Mouse (Mus musculus) heart, postnatal 25 days (tissue): ENCODE results near the gene Kdm4a. TPM values are rescaled to one million over a fixed set of nuclear protein-coding genes. Genes with fewer than 3 reads are reported as not detected.

Source experiments
- microRNA-seq: library from miRNA; unstranded; fragments of <30 nt; microRNA quantifications from one replicate; pipeline ENCODE4 v1.2.0, GENCODE M21; 2022
- total RNA-seq, 2 experiments: library from RNA; stranded (reverse); gene quantifications; 2 replicates each; pipeline ENCODE4 v1.2.3; 2021

Kdm4a gene
- total RNA-seq, 2 experiments from 2014 or later, result 26.1 to 28.2 TPM

Small RNA genes within 50 kb of the gene (microRNA-seq; reads per million reads assigned to microRNA genes)
- not detected for gene Mir7226

Other genes starting within 250 kb of the Kdm4a start
- gene St3gal3, start 45.1 kb downstream of the Kdm4a start, total RNA-seq, result 10 to 100 TPM; 61.6 to 66.6 TPM
- gene Ptprf, start 111.4 kb upstream of the Kdm4a start, total RNA-seq, result 10 to 100 TPM in 1 of 2 experiments, 1 to 10 TPM in 1; 9.8 to 10.2 TPM
- 10 to 100 TPM; 11.3 to 13.1 TPM for gene Szt2, start 229.2 kb upstream of the Kdm4a start, total RNA-seq
- 10 to 100 TPM; 35.7 to 47.1 TPM for gene Med8, start 229.3 kb upstream of the Kdm4a start, total RNA-seq
- 10 to 100 TPM; 17.8 to 19.4 TPM for gene Elovl1, start 248.1 kb upstream of the Kdm4a start, total RNA-seq